Mouse (Mus musculus): Measurements from ENCODE around the gene Als2. TPM values are rescaled to one million over a fixed set of nuclear protein-coding genes. Genes with fewer than 3 reads are reported as not detected.

The Als2 gene
- polyA plus RNA-seq, 1 experiment from 2014 or later = 3.4 TPM

GRCm38 (mm10) chr1:59243770-59244169 lies 6.7 kb upstream of the Als2 start:
- Histone ChIP-seq H3K9me3 (ENCODE audit: low read length) (no peaks in the 10 kb centered on the region), H3K4me2 (replicated peaks; ENCODE audit: low read depth, low read length) (no peak overlapping the region), H3K27ac (ENCODE audit: low read length) (no peak overlapping the region), H3K4me1 (ENCODE audit: insufficient read depth, low read depth, low read length) (no peaks in the 10 kb centered on the region), H3K36me3 (ENCODE audit: insufficient read depth, low read length) (no peaks in the 10 kb centered on the region), H3K4me3 (ENCODE audit: low read depth, low read length) (no peak overlapping the region), H3K27me3 (replicated peaks; ENCODE audit: insufficient read depth, low read length) (no peaks in the 10 kb centered on the region), H3K9ac (replicated peaks; ENCODE audit: low read depth) (no peak overlapping the region)
- DNase-seq (ENCODE audit: low spot score) (no peak), ATAC-seq (no peak)
- WGBS = 55% methylated on average over 2 of the region's 2 CpGs
- TF ChIP-seq CTCF (IDR thresholded peaks at IDR 0.05) (0 out of 2 replicates have a peak, but pooled peaks have one; percentile 8), EP300 (IDR thresholded peaks at IDR 0.05) (no peak)

- Histone ChIP-seq H3K4me2 (replicated peaks; ENCODE audit: low read depth, low read length) (peak overlapping the region; percentile 81), H3K9me3 (ENCODE audit: low read length) (no peaks in the 10 kb centered on the region), H3K4me3 (ENCODE audit: low read depth, low read length) (peak overlapping the region; percentile 87), H3K27ac (ENCODE audit: low read length) (peak overlapping the region; percentile 63), H3K27me3 (replicated peaks; ENCODE audit: insufficient read depth, low read length) (no peaks in the 10 kb centered on the region), H3K4me1 (ENCODE audit: insufficient read depth, low read depth, low read length) (no peaks in the 10 kb centered on the region), H3K9ac (replicated peaks; ENCODE audit: low read depth) (0 out of 2 replicates have a peak overlapping the region, but pooled peaks have one; percentile 20), H3K36me3 (ENCODE audit: insufficient read depth, low read length) (no peaks in the 10 kb centered on the region)
- WGBS = under 1% methylated on average over 19 of the region's 19 CpGs
- peak; percentile 51 for ATAC-seq
- TF ChIP-seq EP300 (IDR thresholded peaks at IDR 0.05) (no peak), CTCF (IDR thresholded peaks at IDR 0.05) (peak; percentile 86)
- DNase-seq (ENCODE audit: low spot score) = peak; percentile 79
These were observed 682 bp upstream of the Als2 start for GRCm38 (mm10) chr1:59237614-59238211.

- Histone ChIP-seq H3K4me2 (replicated peaks; ENCODE audit: low read depth, low read length) (no peak overlapping the region), H3K9me3 (ENCODE audit: low read length) (no peaks in the 10 kb centered on the region), H3K27ac (ENCODE audit: low read length) (no peak overlapping the region), H3K4me3 (ENCODE audit: low read depth, low read length) (no peak overlapping the region), H3K36me3 (ENCODE audit: insufficient read depth, low read length) (no peaks in the 10 kb centered on the region), H3K4me1 (ENCODE audit: insufficient read depth, low read depth, low read length) (no peaks in the 10 kb centered on the region), H3K27me3 (replicated peaks; ENCODE audit: insufficient read depth, low read length) (no peaks in the 10 kb centered on the region), H3K9ac (replicated peaks; ENCODE audit: low read depth) (no peak overlapping the region)
- 62% methylated on average over 4 of the region's 4 CpGs for WGBS
- DNase-seq (ENCODE audit: low spot score) (no peak), ATAC-seq (no peak)
- no peak for TF ChIP-seq CTCF (IDR thresholded peaks at IDR 0.05)
- no peak for TF ChIP-seq EP300 (IDR thresholded peaks at IDR 0.05)
These were observed 7.8 kb downstream of the Als2 start for GRCm38 (mm10) chr1:59229187-59229586.

GRCm38 (mm10) chr1:59228552-59228951 lies 8.5 kb downstream of the Als2 start:
- DNase-seq (ENCODE audit: low spot score) (no peak), ATAC-seq (no peak)
- Histone ChIP-seq H3K4me2 (replicated peaks; ENCODE audit: low read depth, low read length) (no peak overlapping the region), H3K27me3 (replicated peaks; ENCODE audit: insufficient read depth, low read length) (no peaks in the 10 kb centered on the region), H3K4me3 (ENCODE audit: low read depth, low read length) (no peak overlapping the region), H3K9me3 (ENCODE audit: low read length) (no peaks in the 10 kb centered on the region), H3K36me3 (ENCODE audit: insufficient read depth, low read length) (no peaks in the 10 kb centered on the region), H3K27ac (ENCODE audit: low read length) (no peak overlapping the region), H3K9ac (replicated peaks; ENCODE audit: low read depth) (no peak overlapping the region), H3K4me1 (ENCODE audit: insufficient read depth, low read depth, low read length) (no peaks in the 10 kb centered on the region)
- TF ChIP-seq EP300 (IDR thresholded peaks at IDR 0.05) = no peak
- no peak for TF ChIP-seq CTCF (IDR thresholded peaks at IDR 0.05)
- WGBS = 75% methylated on average over 7 of the region's 7 CpGs

- H3K9ac ChIP-seq (replicated peaks; ENCODE audit: low read depth) = no peak overlapping the region
- H3K36me3 ChIP-seq (ENCODE audit: insufficient read depth, low read length) = no peaks in the 10 kb centered on the region
- no peak overlapping the region for H3K4me3 ChIP-seq (ENCODE audit: low read depth, low read length)
- no peak overlapping the region for H3K27ac ChIP-seq (ENCODE audit: low read length)
- TF ChIP-seq CTCF (IDR thresholded peaks at IDR 0.05) (no peak), EP300 (IDR thresholded peaks at IDR 0.05) (no peak)
- H3K4me2 ChIP-seq (replicated peaks; ENCODE audit: low read depth, low read length) = no peak overlapping the region
- ATAC-seq = no peak
- DNase-seq (ENCODE audit: low spot score) = no peak
- H3K4me1 ChIP-seq (ENCODE audit: insufficient read depth, low read depth, low read length) = no peaks in the 10 kb centered on the region
- no peaks in the 10 kb centered on the region for H3K9me3 ChIP-seq (ENCODE audit: low read length)
- WGBS = 82% methylated on average over 7 of the region's 7 CpGs
- H3K27me3 ChIP-seq (replicated peaks; ENCODE audit: insufficient read depth, low read length) = no peaks in the 10 kb centered on the region
These were observed 14.8 kb downstream of the Als2 start for GRCm38 (mm10) chr1:59222101-59222825.

- 73% methylated on average over 2 of the region's 2 CpGs for WGBS
- Histone ChIP-seq H3K36me3 (ENCODE audit: insufficient read depth, low read length) (no peaks in the 10 kb centered on the region), H3K4me3 (ENCODE audit: low read depth, low read length) (no peak overlapping the region), H3K27me3 (replicated peaks; ENCODE audit: insufficient read depth, low read length) (no peaks in the 10 kb centered on the region), H3K9me3 (ENCODE audit: low read length) (no peaks in the 10 kb centered on the region), H3K4me1 (ENCODE audit: insufficient read depth, low read depth, low read length) (no peaks in the 10 kb centered on the region), H3K9ac (replicated peaks; ENCODE audit: low read depth) (no peak overlapping the region), H3K27ac (ENCODE audit: low read length) (no peak overlapping the region), H3K4me2 (replicated peaks; ENCODE audit: low read depth, low read length) (no peak overlapping the region)
- DNase-seq (ENCODE audit: low spot score) = no peak
- TF ChIP-seq CTCF (IDR thresholded peaks at IDR 0.05) (no peak), EP300 (IDR thresholded peaks at IDR 0.05) (no peak)
- ATAC-seq = no peak
These were observed 15.4 kb downstream of the Als2 start for GRCm38 (mm10) chr1:59221591-59221990.

Measured in lung, postnatal 0 days (tissue).